Comparison of ENCODE assay signal across 8 mouse cellular contexts in genomic region chr2:131262213-131262672, GRCm38 (mm10). TPM values are rescaled to one million over a fixed set of nuclear protein-coding genes. Genes with fewer than 3 reads are reported as not detected.
DNase-seq lines count a peak whose midpoint lies in the region; ATAC-seq and TF ChIP-seq lines count a peak whose summit lies in the region.

TSS of gene Pank2 (plus strand) at chr2:131262495.

- peak within 1 kb of the TSS; percentile 100 for H3K27ac ChIP-seq in embryonic facial prominence, embryonic 13.5 days
- H3K27ac ChIP-seq in kidney, adult 2 months (ENCODE audit: insufficient read depth, low read depth, low read length), result peak within 1 kb of the TSS; percentile 91
- H3K27ac ChIP-seq in limb, embryonic 12.5 days, result peak within 1 kb of the TSS; percentile 100
- H3K27ac ChIP-seq in midbrain, embryonic 15.5 days, result peak within 1 kb of the TSS; percentile 99
- H3K27ac ChIP-seq in spleen, adult 2 months (ENCODE audit: insufficient read depth, low read length), result peak within 1 kb of the TSS; percentile 98

- no peak for TF ChIP-seq POLR2A in kidney, adult 2 months (IDR thresholded peaks at IDR 0.05; ENCODE audit: low read depth, low read length)
- TF ChIP-seq POLR2A in spleen, adult 2 months (IDR thresholded peaks at IDR 0.05; ENCODE audit: low read depth, low read length), result peak; percentile 68

- under 1% methylated on average over 45 of the region's 49 CpGs for WGBS in embryonic facial prominence, embryonic 13.5 days
- WGBS in kidney, adult 2 months, result under 1% methylated on average over 49 of the region's 49 CpGs
- under 1% methylated on average over 47 of the region's 49 CpGs for WGBS in limb, embryonic 12.5 days
- 0% methylated on average over 49 of the region's 49 CpGs for WGBS in midbrain, embryonic 15.5 days
- under 1% methylated on average over 47 of the region's 49 CpGs for WGBS in spleen, adult 2 months

- no peak for TF ChIP-seq CTCF in kidney, adult 2 months (conservative IDR thresholded peaks at IDR 0.05; ENCODE audit: insufficient read depth, insufficient read length, low read depth, low read length)
- no peak for TF ChIP-seq CTCF in spleen, adult 2 months (IDR thresholded peaks at IDR 0.05; ENCODE audit: extremely low read depth, insufficient read depth, insufficient read length, insufficient replicate concordance)

- H3K4me3 ChIP-seq in embryonic facial prominence, embryonic 13.5 days, result peak within 1 kb of the TSS; percentile 78
- peak within 1 kb of the TSS; percentile 81 for H3K4me3 ChIP-seq in kidney, adult 2 months (ENCODE audit: insufficient read depth, low read depth, low read length)
- H3K4me3 ChIP-seq in limb, embryonic 12.5 days (replicated peaks), result peak within 1 kb of the TSS; percentile 88
- peak within 1 kb of the TSS; percentile 95 for H3K4me3 ChIP-seq in midbrain, embryonic 15.5 days
- peak within 1 kb of the TSS; percentile 80 for H3K4me3 ChIP-seq in spleen, adult 2 months (ENCODE audit: extremely low read depth, insufficient read depth, insufficient read length)

- H3K27me3 ChIP-seq in embryonic facial prominence, embryonic 13.5 days, result no peaks in the 10 kb centered on the region
- H3K27me3 ChIP-seq in kidney, adult 2 months (replicated peaks; ENCODE audit: control insufficient read depth, insufficient read depth, low read length), result no peaks in the 10 kb centered on the region
- no peaks in the 10 kb centered on the region for H3K27me3 ChIP-seq in limb, embryonic 12.5 days
- no peaks in the 10 kb centered on the region for H3K27me3 ChIP-seq in midbrain, embryonic 15.5 days (replicated peaks)
- H3K27me3 ChIP-seq in spleen, adult 2 months (ENCODE audit: control insufficient read depth, insufficient read depth, low read length), result no peaks in the 10 kb centered on the region

- peak within 1 kb of the TSS; percentile 79 for H3K4me2 ChIP-seq in embryonic facial prominence, embryonic 13.5 days
- peak within 1 kb of the TSS; percentile 75 for H3K4me2 ChIP-seq in limb, embryonic 12.5 days
- peak within 1 kb of the TSS; percentile 85 for H3K4me2 ChIP-seq in midbrain, embryonic 15.5 days

- no peaks in the 10 kb centered on the region for H3K9me3 ChIP-seq in embryonic facial prominence, embryonic 13.5 days
- H3K9me3 ChIP-seq in limb, embryonic 12.5 days, result no peaks in the 10 kb centered on the region
- H3K9me3 ChIP-seq in midbrain, embryonic 15.5 days, result no peaks in the 10 kb centered on the region

- H3K4me1 ChIP-seq in embryonic facial prominence, embryonic 13.5 days, result peaks cover 32% of the 10 kb centered on the region
- peaks cover 2% of the 10 kb centered on the region; the same call in 1 of the 2 replicates for H3K4me1 ChIP-seq in kidney, adult 2 months (ENCODE audit: control insufficient read depth, insufficient read depth, low read length)
- peaks cover 25% of the 10 kb centered on the region for H3K4me1 ChIP-seq in limb, embryonic 12.5 days (replicated peaks)
- peaks cover 37% of the 10 kb centered on the region for H3K4me1 ChIP-seq in midbrain, embryonic 15.5 days
- 0 out of 2 replicates have a peak, but pooled peaks cover 2% of the 10 kb centered on the region for H3K4me1 ChIP-seq in spleen, adult 2 months (ENCODE audit: control insufficient read depth, insufficient read depth, insufficient read length)

- DNase-seq in 3134 (ENCODE audit: extremely low read depth, insufficient read length, low spot score), result peak; percentile 96
- DNase-seq in adrenal gland, postnatal 36 days, result peak; percentile 98
- peak; percentile 98 to 99 for DNase-seq in heart, adult 18-20 months
- DNase-seq in kidney, adult 2 months, result peak; percentile 99
- peak; percentile 90 to 98 for DNase-seq in spleen, adult 2 months (ENCODE audit: low read depth in 1 of 2, low spot score in 2 of 2)

- ATAC-seq in embryonic facial prominence, embryonic 13.5 days (ENCODE audit: insufficient number of reproducible peaks, insufficient read depth, low FRiP score, low TSS enrichment, low read depth), result peak; percentile 100
- peak; percentile 100 for ATAC-seq in limb, embryonic 12.5 days (ENCODE audit: insufficient number of reproducible peaks, insufficient read depth, low FRiP score, low TSS enrichment, low read depth)
- ATAC-seq in midbrain, embryonic 15.5 days (replicated peaks), result peak; percentile 100

- H3K36me3 ChIP-seq in embryonic facial prominence, embryonic 13.5 days, result no peaks in the 10 kb centered on the region
- no peaks in the 10 kb centered on the region for H3K36me3 ChIP-seq in kidney, adult 2 months (ENCODE audit: control insufficient read depth, insufficient read depth, low read length)
- no peaks in the 10 kb centered on the region for H3K36me3 ChIP-seq in limb, embryonic 12.5 days
- H3K36me3 ChIP-seq in midbrain, embryonic 15.5 days (replicated peaks), result no peaks in the 10 kb centered on the region
- no peaks in the 10 kb centered on the region for H3K36me3 ChIP-seq in spleen, adult 2 months (ENCODE audit: control insufficient read depth, insufficient read depth, low read length)

- peak within 1 kb of the TSS; percentile 97 for H3K9ac ChIP-seq in embryonic facial prominence, embryonic 13.5 days
- peak within 1 kb of the TSS; percentile 97 for H3K9ac ChIP-seq in limb, embryonic 12.5 days (replicated peaks)
- H3K9ac ChIP-seq in midbrain, embryonic 15.5 days, result peak within 1 kb of the TSS; percentile 97

RNA-seq across cellular contexts. Expression of gene Pank2, which starts in this region (rescaled TPM):
- total RNA-seq in adrenal gland, postnatal 36 days (2021), result 10 to 100 TPM; 46.6 to 58.6 TPM
- polyA plus RNA-seq in embryonic facial prominence, embryonic 13.5 days (2015; fragmentation: Nextera tagmentation; extraction: Ambion mirVana), result 43.3 and 45.7 TPM in 2 replicates
- total RNA-seq in heart, adult 18-20 months (2021), result 10 to 100 TPM; 21.4 to 23.1 TPM
- polyA plus RNA-seq in kidney, adult 2 months (2012; rRNA removed), result 13.0 and 13.8 TPM in 2 replicates
- 59.7 and 65.6 TPM in 2 replicates for polyA plus RNA-seq in limb, embryonic 12.5 days (2016; fragmentation: Nextera tagmentation; extraction: Ambion mirVana)
- 24.6 and 24.7 TPM in 2 replicates for polyA plus RNA-seq in midbrain, embryonic 15.5 days (2015; fragmentation: Nextera tagmentation; extraction: Ambion mirVana)
- polyA plus RNA-seq in spleen, adult 2 months (2012; rRNA removed), result 10.7 and 11.8 TPM in 2 replicates

Comparison
In these comparisons a context has a peak if more than half of its experiments do, and no peak if none do; other contexts are left out.
1. Peak in every context shown above with its lines: DNase-seq, ATAC-seq, H3K4me3 ChIP-seq and H3K27ac ChIP-seq.